Mouse (Mus musculus) cerebellum, adult 18-20 months (tissue): Measurements from ENCODE around the gene Arrdc2.
"Not testable (repeated sequence)": the region's sequence is repeated elsewhere in the genome, so short reads cannot be mapped to it uniquely, and the experiment has no call there.

Source experiments
- DNase-seq, 2 experiments: peaks; one replicate each; pipeline ENCODE4 v3.0.0; 2021

Arrdc2 gene

DNA sequence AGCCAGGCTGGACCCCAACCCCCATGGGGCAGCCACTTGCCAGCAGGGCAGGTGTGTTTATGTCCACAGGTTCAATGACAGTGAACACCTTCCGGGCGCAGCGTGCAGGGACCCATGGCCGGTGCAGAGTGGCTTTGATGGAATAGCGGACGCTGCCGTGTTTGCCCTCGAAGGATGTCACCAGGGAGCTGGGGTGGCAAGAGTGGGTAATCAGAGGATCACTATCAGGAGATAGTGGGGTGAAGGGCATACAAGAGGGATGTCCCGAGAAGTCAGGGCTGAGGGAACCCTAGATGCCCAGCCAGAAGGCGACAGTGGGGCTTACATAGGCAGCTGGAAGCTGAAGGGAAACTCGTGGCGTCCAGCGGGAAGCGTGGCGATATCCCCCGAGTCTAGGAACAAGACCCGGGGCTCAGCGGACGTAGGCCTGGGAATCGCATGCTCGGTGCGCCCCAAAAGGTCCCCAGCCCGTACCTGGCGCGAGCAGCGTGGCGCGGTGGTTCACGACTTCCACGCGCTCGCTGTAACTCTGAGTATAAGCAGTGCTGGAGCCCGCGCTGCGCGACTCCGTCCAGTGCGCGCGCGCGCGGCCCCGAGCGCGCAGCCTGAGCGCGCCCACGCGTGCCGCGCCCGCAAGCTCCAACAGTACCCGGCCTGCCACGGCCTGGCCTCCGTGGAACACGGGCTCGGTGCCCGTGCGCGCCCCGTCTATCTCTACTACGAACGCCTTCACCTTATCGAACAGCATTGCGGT, 689 bp downstream of the Arrdc2 start:
- DNase-seq, result peak; percentile 42 to 80

DNA sequence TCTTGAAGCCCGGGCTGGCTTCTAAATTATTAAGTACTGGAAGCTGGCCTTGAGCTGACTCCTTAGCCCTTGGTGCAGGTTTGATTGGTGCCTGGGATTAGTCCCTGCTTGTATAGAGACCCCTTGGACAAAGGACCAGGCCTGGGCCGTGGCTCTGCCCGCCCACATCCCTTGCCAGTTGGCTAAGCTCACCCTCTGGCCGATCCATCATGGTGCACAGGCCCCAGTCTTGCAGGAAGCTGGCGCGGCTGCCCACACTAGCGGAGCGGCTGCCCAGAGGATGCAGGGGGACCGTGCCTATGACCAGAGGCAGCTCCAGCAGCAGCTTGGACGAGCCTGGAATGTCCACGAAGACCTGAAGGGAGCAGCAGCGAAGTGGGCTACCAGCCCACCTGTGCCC, 2.9 kb downstream of the Arrdc2 start:
- DNase-seq, result no peak

DNA sequence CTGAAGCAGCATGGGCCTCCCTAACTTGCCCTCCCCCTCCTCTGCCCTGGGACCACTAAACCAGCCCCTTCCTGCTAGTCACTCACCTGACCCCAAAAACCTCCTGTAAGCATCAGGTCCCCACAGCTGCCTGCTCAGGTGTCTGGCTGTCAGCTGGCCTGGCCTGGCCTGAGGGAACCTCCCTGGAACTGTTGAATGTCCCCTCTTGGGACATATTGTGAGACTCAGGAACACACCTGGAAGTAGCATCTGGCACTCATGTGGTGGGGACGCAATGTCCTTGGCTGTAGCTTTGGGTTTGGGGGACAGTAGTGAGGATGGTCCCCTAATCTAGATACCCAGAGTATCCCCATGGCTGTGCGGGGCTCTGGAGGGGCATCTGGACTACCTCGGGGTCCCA, 5.4 kb downstream of the Arrdc2 start:
- no peak for DNase-seq

DNA sequence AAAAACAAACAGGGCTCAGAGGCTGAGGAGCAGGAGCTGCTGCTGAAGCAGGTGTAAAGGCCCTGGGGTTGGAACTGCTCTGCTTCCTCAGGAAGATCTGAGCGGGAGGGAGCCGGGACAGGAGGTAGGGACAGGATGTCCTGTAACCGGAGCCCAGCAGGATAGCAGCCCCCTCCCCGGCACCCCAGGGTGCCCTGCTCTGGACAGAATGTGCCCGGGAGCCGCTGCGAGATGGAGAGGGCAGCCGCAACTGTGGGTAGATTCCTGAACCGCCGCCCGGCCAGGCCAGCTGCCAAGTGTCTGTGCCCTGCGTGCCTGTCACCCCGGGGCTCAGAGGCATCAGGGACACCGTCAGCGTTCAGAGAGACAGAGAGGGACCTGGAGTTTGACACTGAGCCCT, 6.0 kb downstream of the Arrdc2 start:
- DNase-seq, result peak; percentile 46 to 52

DNA sequence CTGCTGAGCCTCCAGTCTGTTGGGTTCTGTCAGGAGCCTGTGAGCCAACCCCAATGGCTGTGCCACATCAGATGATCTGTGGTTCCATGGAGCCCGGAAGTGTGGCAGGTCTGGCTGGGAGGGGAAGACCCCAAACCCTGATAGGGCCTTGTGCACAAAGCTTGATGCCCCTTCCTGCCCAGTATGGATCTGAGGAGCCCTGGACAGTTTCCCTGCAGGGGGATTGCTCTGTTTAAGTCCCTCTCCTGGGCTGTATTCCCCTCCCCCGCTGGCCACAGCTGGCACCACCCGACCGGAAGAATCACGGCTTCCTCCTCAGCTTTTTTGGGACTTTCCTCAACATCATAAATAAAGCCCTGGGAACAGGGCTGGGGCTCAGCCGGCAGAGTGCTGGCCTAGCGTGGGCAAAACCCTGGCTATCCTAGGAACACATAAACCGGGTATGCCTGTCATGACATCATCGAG, 6.5 kb downstream of the Arrdc2 start:
- no peak for DNase-seq

DNA sequence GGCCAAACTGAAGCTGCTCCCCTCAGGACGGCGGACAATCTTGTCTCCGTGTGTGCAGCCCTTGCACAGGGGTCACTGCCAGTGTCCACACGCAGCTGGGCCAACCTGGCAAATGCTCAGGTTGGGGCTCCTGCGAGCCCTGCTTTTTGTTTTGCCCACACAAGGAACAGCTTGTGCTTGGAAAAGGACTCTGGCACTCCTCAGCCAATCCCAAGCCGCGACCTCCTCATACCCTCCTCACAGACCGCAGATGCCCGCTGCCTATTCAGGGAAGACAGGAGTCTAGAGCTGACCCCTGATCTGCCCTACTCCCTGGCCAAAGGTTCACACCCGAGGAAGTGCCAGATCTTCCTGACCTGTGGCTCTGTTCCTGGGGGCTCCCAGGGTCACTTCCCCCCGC, 7.1 kb downstream of the Arrdc2 start:
- no peak for DNase-seq

DNA sequence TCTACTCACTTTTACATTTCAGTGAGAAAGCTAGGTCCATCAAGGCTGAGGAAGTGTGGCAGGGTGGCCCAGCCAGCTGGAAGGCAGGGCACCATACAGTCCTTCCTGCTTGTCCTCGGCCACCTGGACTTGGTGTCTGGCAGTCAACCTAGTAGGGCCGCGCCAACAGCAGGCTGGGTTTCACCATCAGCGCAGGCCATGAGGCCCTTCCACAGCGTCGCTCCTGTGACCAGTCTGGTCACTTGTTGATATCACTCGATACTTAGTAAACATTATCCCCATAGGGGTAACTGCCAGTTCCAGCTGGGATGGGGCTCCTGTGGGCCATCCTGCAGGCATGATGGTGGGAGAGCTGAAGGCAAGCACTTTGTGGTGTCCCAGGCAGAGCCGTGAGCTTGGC, 8.0 kb downstream of the Arrdc2 start:
- no peak for DNase-seq

DNA sequence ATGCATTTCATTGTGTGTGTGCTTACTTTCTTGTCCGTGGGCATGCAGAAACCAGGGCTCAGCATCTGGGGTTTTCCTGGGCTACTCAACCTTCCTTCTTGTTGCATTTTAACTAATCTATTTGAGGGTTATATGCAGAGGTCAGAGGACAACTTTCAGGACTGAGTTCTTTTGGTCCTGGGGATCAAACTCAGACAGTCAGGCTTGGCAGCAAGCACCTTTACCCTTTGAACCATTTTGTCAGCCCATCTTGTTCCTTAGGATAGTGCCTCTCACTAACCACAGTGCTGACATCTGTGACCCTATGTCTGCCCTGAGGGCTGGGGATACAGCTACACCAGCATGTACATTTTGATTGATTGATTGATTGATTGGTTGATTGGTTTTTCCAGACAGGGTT, 11.7 kb downstream of the Arrdc2 start:
- no peak for DNase-seq

DNA sequence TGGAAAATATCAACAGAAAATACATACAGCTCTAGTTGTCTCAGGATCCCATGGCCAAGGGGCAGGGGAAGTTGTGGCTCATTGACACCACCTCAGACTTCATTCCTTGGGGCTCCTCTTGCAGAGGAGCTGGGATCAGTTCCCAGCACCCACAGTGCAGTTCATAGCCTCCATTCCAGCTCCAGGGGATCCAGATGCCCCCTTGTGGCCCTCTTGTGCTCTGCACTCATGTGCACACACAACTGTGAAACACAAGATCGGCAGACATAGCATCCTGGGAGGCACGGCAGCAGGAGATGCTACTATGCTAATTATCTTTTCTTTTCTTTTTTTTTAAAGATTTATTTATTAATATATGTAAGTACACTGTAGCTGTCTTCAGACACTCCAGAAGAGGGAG, 12.5 kb downstream of the Arrdc2 start:
- DNase-seq, result no peak

DNA sequence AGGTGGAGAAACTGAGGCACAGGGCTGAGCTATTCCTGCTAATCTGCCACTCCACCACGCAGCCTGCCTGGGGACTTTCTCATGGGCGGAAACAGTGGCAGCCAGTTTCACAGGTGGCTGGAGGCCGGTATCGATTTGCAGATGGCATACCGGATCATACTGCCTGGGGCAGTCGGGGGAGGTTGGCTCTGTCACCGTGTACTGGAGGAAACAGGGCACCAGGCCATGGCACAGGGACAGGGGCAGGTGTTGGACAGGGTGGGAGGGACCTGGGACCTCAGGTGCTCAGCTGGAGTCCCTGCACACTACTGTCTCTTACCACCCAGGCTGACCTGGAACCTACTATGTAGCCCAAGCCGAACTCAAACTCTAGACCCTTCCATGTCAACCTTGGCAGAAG, 13.7 kb downstream of the Arrdc2 start:
- no peak for DNase-seq

DNA sequence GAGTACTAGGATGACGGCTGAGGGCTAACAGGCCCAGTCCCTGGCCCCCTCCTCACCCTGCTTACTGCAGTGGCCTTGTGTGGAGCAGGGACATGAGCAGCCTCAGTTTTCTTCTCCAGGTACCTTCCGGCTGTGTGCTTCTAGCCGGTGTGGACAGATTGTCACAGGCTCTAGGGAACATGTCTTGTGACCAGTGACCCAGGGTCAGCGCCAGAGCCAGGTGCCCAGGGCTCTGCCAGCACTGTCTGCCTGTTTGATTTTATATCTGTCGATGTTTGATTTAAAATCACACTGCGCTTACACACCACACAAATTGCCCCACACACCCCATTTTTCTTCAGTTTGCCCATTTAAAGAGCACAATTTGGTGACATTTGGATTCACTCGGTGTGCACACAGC, 15.7 kb downstream of the Arrdc2 start:
- DNase-seq, result no peak

DNA sequence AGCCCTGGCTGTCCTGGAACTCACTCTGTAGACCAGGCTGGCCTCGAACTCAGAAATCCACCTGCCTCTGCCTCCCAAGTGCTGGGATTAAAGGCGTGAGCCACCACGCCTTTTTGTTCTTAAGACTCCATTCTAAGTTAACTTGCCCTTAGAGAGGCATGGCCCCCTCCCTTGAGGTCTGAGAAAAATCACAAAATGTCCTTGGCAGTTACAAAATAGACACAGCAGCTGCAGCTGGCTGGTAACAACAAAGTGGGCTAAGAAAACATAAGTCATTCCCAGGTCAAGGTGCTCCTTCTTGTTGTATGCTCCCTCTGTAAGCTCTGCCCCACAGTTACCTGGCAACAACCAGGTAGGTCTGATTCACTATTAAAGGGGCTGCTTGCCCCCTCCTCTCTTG, 16.9 kb downstream of the Arrdc2 start:
- DNase-seq, result not testable (repeated sequence)

DNA sequence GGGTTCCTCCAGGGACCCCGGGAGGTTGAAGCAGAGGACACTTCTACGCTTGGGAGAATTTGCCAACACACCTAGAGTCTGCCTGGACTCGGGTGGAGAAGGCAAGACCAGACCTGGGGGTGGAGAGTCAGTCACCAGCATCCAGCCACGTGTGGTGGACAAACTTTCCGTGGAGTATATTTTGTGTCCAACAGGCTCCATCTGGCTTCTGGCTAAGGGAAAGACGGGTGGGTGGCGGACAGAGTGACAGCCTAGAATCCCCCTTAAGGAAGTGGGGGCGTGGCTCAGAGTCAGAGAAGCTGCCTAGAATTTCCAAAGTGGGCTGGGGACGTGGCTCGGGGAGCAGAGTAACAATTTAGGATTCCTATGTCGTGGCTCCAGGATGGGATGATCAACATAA, 17.5 kb downstream of the Arrdc2 start:
- no peak for DNase-seq

DNA sequence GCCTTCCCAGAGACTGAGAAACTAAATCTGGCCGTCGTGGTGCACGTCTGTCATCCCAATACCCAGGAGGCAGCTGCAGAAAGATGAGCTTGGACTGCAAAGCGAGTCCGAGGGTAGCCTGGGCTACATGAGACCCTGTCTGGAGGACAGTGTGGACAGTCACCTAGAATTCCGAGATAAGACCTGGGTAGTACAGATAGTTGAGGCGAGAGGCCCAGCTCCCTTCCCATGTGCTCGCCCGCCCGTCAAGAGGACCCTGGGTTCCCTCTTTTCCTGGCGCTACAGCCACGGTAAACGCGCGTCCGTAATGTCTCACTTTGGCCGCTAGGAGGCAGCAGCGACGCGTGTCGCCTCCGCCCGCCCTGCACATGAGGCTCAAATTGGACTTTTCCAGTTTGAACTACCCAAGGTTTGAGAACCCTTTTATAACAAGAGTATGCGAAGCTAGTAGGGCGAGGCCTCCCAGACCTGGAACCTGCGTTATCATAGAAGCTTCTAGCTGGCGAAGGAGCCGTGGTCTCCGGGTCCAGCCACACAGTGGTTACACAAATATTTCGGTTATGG, 18.0 kb downstream of the Arrdc2 start:
- peak; percentile 52 to 81 for DNase-seq

DNA sequence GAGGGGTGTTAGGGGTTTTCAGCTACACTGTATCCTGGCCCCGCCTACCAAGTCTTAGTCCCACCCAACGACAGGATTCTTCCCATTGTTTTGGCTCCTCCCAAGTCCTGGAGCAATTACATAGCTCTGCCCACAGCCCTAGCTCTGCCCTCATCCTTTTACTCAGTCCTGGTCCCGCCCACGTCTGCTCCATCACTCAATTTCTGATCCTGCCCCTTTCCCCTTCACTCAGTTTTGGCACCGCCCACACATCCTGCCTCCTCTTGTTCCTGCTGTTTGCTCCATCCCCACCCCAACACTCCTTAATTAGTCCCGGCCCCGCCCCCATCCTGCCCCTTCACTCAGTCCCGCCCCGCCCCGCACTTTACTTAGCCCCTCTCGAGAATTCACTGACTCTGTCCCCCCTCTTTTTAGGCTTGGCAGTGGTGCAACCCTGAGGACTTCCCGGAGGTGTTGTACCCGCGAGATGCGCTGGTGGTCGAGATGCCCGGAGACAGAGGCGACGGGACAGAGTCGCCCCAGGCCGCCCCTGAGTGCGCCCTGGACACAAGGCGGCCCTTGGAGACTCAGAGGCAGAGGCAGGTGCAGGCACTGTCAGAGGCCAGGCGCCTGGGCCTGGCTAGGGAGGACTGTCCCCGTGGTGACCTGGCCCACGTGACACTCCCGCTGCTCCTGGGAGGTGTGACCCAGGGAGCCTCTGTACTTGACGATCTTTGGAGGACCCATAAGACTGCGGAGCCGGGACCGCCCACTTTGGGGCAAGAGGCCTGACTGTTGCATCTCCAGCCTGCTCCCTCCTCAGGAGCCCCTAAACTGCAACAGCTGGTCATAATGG, 19.2 kb downstream of the Arrdc2 start:
- peak in 1 of 2 experiments; percentile 34 for DNase-seq

DNA sequence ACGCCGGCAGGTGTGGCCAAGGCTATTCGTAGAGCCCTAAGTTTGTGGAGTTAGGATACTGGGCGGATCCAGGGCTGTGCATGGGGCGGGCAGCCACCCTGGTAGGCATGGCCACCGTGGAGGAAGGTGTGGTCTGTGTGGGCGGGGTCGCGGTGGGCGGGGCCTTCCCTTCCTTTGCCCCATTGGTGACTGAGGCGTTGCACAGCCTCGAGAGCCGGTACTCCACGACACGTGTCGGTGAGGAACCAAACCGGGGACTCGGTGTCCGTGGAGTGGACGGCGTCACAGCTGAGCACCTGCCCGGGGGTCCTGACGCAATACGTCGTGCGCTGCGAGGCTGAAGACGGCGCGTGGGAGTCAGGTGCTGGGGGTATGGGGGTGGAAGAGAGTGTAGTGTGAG, 22.8 kb downstream of the Arrdc2 start:
- no peak for DNase-seq

DNA sequence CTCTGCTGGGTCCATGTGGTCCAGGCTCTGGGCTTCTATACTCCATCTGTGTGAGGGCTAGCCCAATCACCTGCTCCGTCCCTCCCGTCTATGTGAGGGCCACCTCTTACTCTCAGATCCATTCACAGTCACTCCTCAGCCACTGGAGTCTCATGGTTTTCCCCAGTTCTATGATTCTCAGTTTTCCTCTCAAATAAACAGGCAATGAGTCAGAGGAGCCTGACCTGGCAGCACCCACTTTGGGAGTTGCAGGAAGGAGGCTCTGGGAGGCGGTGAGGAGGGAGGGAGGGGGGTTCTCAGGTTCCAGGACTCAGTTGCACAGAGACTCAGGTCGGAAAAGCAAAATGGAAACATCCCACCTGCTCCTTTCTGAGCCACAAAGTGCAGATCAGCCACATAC, 26.6 kb downstream of the Arrdc2 start:
- DNase-seq, result no peak

DNA sequence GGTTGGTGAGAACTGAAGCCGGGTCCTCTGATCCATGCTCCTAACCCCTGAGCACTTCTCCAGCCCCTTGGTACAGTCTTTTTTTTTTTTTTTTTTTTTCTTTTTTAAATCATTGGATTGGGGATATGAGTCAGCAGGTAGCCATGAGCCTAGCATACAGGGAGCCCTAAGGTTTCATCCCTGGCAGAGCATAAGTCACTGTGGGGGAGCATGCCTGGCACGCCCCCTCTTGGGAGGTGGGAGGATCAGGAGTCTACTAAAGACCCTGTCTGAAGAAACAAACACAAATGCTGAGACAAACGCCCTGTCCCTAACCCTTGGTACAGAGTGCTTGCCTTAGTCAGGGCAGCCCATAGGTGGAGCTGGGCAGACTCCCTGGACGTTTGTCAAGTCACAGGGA, 27.5 kb downstream of the Arrdc2 start:
- no peak for DNase-seq

DNA sequence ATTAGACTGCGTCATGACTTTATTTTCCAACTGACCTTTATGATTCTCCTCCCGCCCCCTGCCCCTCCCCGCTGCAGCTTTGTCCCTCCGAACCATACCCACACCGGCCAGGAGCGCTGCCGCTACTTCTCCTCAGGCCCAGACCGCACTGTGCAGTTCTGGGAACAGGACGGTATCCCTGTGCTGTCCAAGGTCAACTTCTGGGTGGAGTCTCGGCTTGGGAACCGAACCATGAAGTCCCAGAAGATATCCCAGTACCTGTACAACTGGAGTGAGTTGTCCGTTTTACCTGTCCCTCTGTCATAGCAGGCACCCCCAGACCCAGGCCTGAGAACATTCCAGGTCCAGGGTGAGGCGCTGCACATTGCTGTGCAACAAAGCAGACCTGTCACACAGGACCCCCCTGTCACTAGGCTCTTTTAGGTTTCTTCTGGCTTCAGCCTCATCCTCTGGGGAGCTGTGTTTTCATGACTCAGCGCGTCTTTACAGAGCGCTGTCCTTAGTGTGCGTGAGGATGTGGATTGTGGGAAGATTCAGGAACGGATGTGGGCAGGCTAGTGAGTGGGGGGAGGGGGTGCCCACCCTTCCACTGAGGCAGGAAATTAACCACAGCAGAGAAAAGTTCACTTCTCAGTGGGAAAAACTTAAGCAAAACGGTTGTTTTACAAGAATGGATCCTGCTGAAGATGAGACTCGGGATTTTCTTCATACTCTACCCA, 28.4 kb downstream of the Arrdc2 start:
- DNase-seq, result no peak

DNA sequence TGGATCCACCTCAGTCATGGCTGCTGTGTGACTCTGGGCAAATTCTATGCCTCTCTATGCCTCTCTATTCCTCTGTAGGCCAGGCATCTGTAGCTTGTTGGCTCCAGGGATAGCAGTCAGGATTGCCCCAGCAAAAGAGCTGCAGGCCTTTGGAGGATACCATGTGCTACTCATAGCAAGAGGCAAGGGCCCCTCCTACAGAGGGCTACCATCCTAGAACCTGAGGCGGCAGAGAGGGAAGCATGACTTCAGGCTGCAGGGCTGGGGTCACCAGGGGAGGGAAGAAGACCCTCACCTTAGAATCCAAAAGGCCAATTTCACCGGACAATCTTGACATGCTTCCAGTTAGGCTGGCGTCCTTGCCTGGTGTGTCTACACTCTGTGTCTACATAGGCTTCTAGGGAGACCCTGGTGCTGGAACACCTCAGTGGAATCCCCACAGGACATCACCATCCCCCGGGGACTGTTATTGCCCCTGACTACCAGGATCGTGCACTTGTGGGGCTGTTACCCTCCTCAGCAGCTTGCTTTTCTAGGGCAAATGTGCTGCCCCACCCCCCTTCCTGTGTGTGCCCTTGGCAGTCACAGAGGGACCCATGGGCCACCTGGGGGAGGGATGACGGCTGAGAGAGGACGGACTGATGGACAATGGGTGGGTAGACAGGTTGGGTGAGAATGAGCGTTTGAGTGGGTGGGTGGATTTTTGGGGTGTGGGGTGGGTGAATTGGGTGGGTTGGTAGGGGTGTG, 30.4 kb downstream of the Arrdc2 start:
- no peak for DNase-seq

DNA sequence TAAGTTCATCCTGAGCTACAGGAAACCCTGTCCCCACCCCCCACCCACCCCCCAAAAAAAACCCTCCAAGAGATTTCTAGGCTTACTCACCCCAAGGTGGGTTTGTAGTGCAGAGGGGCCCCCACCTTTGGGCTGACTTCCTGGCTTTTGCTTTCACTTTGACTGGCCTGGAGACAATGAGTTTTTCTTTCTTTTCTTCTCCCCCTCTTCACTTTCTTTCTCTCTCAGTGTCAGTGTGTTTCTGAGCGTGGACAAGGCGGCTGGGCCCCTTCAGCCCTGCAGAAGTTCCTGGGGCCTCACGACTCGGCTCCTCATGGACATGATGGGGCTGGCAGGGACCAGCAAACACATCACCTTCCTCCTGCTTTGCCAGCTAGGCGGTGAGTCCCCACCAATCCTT, 31.3 kb downstream of the Arrdc2 start, which contains the start of gene Il12rb1:
TSS of gene Il12rb1 (plus strand) at position 211 of the 400 bp plus-strand sequence.
- no peak for DNase-seq

DNA sequence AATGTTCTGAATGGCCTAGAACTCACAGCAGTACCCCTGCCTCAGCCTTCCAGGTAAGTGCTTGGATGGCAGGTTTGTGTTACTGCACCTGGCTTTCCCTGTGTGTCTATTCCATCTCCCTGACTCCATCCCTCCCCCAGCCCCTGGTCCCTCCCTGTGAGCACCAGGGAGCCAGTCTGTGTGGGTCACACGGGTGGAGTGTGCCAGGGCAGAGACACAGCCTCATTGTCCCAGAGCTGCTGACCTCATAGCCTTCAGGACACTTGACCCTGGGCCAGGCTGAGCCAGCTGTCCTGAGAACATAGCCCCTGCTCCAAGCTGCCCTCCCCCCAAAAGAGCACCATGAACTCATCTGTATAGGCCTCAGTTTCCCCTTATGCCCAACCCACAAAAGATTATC, 32.2 kb downstream of the Arrdc2 start:
- no peak for DNase-seq
